Mouse (Mus musculus) small intestine, adult 2 months (tissue): Measurements from ENCODE around the gene Prdm16. TPM values are rescaled to one million over a fixed set of nuclear protein-coding genes. Genes with fewer than 3 reads are reported as not detected.

ENCODE experiments used
- H3K27ac ChIP-seq: fragments of 200-500 bp; 2 replicates; pipeline ENCODE4 v1.5.1; 2012; ENCODE audit warnings: low read depth, low read length, control low read depth, inconsistent platforms; ENCODE audit not compliant: insufficient read depth
- H3K27me3 ChIP-seq: fragments of 200-500 bp; 2 replicates; pipeline ENCODE4 v1.6.1; 2012; ENCODE audit warnings: mild to moderate bottlenecking, moderate library complexity, low read length, inconsistent platforms; ENCODE audit not compliant: control insufficient read depth, insufficient read depth
- H3K36me3 ChIP-seq: fragments of 200-500 bp; 2 replicates; pipeline ENCODE4 v1.6.1; 2012; ENCODE audit warnings: mild to moderate bottlenecking, low read length, control low read depth, inconsistent platforms; ENCODE audit not compliant: control insufficient read depth, insufficient read depth
- H3K4me1 ChIP-seq: fragments of 200-500 bp; 2 replicates; pipeline ENCODE4 v1.6.1; 2012; ENCODE audit warnings: low read length, inconsistent platforms, mixed read lengths; ENCODE audit not compliant: control insufficient read depth, insufficient read depth, insufficient read length
- H3K4me3 ChIP-seq: fragments of 200-500 bp; 2 replicates; pipeline ENCODE4 v1.5.1; 2012; ENCODE audit warnings: low read depth, mild to moderate bottlenecking, control low read depth, inconsistent platforms, low read length, moderate library complexity
- CTCF ChIP-seq: fragments of 200-500 bp; IDR thresholded peaks from 2 replicates; pipeline ENCODE4 v1.5.1; 2012; ENCODE audit warnings: low read depth, mild to moderate bottlenecking, control low read depth, inconsistent platforms, low read length, moderate library complexity, mixed read lengths; ENCODE audit not compliant: insufficient replicate concordance, insufficient read length; ENCODE audit errors: extremely low read depth
- POLR2A ChIP-seq: fragments of 200-500 bp; IDR thresholded peaks from 2 replicates; pipeline ENCODE4 v1.6.1; 2012; ENCODE audit warnings: low read depth, mild to moderate bottlenecking, control low read depth, inconsistent platforms, low read length, moderate library complexity
- WGBS: fragments of 180-500 bp; shearing (Covaris S2); methylation state at CpG from one replicate; pipeline ENCODE4 v1.1.7; 2018; 5-methylcytosine and 5-hydroxymethylcytosine counted together
- polyA plus RNA-seq: library from polyadenylated mRNA; depleted of rRNA; stranded (reverse); fragments of >200 nt; gene quantifications from 2 replicates; pipeline ENCODE4 v1.2.3, GENCODE M21; 2012

Prdm16 gene
- polyA plus RNA-seq, 1 experiment: 4.9 TPM

- H3K36me3 ChIP-seq: no peaks in the 10 kb centered on the region
- H3K4me3 ChIP-seq: no peak overlapping the region
- WGBS: 81% methylated on average over 4 of the region's 4 CpGs
- TF ChIP-seq CTCF (no peak), POLR2A (no peak)
- no peaks in the 10 kb centered on the region for H3K27me3 ChIP-seq
- H3K4me1 ChIP-seq: no peaks in the 10 kb centered on the region; the same call in 1 of the 2 replicates
- H3K27ac ChIP-seq: no peak overlapping the region
These were observed 186.6 kb downstream of the Prdm16 start for GRCm38 (mm10) chr4:154450036-154450435.

- Histone ChIP-seq H3K4me1 (no peaks in the 10 kb centered on the region; the same call in 1 of the 2 replicates), H3K27me3 (no peaks in the 10 kb centered on the region), H3K27ac (no peak overlapping the region), H3K4me3 (no peak overlapping the region), H3K36me3 (no peaks in the 10 kb centered on the region)
- WGBS: 23% methylated on average over 3 of the region's 3 CpGs
- TF ChIP-seq POLR2A (no peak), CTCF (peak; percentile 56; the same call in 1 of the 2 replicates)
These were observed 187.3 kb downstream of the Prdm16 start for GRCm38 (mm10) chr4:154449343-154449742.

GRCm38 (mm10) chr4:154445721-154446120 is 191.0 kb downstream of the Prdm16 start:
- no peaks in the 10 kb centered on the region; the same call in 1 of the 2 replicates for H3K4me1 ChIP-seq
- no peak overlapping the region for H3K27ac ChIP-seq
- WGBS: 84% methylated on average over 9 of the region's 9 CpGs
- TF ChIP-seq CTCF (no peak), POLR2A (no peak)
- no peaks in the 10 kb centered on the region for H3K27me3 ChIP-seq
- H3K36me3 ChIP-seq: no peaks in the 10 kb centered on the region
- no peak overlapping the region for H3K4me3 ChIP-seq

- H3K36me3 ChIP-seq: no peaks in the 10 kb centered on the region
- no peak overlapping the region for H3K4me3 ChIP-seq
- no peak for TF ChIP-seq POLR2A
- TF ChIP-seq CTCF: no peak
- no peaks in the 10 kb centered on the region; the same call in 1 of the 2 replicates for H3K4me1 ChIP-seq
- H3K27ac ChIP-seq: no peak overlapping the region
- WGBS: 63% methylated on average over 9 of the region's 9 CpGs
- no peaks in the 10 kb centered on the region for H3K27me3 ChIP-seq
These were observed 193.9 kb downstream of the Prdm16 start for GRCm38 (mm10) chr4:154442645-154443304.

GRCm38 (mm10) chr4:154439455-154440052 is 197.1 kb downstream of the Prdm16 start:
- Histone ChIP-seq H3K36me3 (no peaks in the 10 kb centered on the region), H3K4me1 (no peaks in the 10 kb centered on the region; the same call in 1 of the 2 replicates), H3K27ac (no peak overlapping the region), H3K4me3 (no peak overlapping the region), H3K27me3 (no peaks in the 10 kb centered on the region)
- TF ChIP-seq CTCF (no peak), POLR2A (no peak)
- 85% methylated on average over 14 of the region's 14 CpGs for WGBS

GRCm38 (mm10) chr4:154438610-154439009 is 198.1 kb downstream of the Prdm16 start:
- H3K36me3 ChIP-seq: no peaks in the 10 kb centered on the region
- no peaks in the 10 kb centered on the region; the same call in 1 of the 2 replicates for H3K4me1 ChIP-seq
- no peaks in the 10 kb centered on the region for H3K27me3 ChIP-seq
- no peak overlapping the region for H3K4me3 ChIP-seq
- H3K27ac ChIP-seq: no peak overlapping the region
- TF ChIP-seq POLR2A (no peak), CTCF (no peak)
- 91% methylated on average over 15 of the region's 15 CpGs for WGBS

- Histone ChIP-seq H3K27me3 (no peaks in the 10 kb centered on the region), H3K36me3 (no peaks in the 10 kb centered on the region), H3K4me1 (peaks cover 13% of the 10 kb centered on the region; the same call in 1 of the 2 replicates), H3K27ac (no peak overlapping the region), H3K4me3 (no peak overlapping the region)
- 64% methylated on average over 2 of the region's 2 CpGs for WGBS
- TF ChIP-seq POLR2A (no peak), CTCF (no peak)
These were observed 206.9 kb downstream of the Prdm16 start for GRCm38 (mm10) chr4:154429770-154430169.
